Mouse (Mus musculus): Measurements from ENCODE around the gene Wif1.

DNA sequence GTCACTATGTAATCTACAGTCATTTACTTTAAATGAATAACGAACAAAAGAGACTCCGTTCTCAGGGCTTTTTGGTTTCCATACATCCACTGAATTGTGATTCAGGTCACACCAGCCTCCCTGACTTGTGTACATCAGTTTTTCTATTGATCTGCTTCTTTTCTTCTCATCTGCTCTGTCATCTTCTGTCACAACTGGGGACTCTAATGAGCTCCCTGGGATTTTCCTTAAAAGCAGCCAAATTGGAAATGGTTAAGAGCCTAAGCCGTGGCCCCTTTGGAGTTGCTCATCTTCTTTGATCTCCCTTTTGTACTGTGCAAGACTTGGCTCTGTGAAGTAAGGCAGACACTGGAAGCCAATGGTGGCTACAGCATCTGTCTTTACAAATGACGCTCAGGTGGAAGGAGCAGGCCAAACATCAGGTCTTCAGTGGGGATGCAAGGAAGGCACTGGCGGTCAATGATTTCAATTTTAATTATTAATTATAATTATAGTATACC, 27.6 kb downstream of the Wif1 start:
- no peak for TF ChIP-seq CTCF (IDR thresholded peaks at IDR 0.05; ENCODE audit: low read depth)
- TF ChIP-seq EP300 (optimal IDR thresholded peaks at IDR 0.05): no peak

All from stomach, postnatal 0 days (tissue).